Mouse (Mus musculus): Measurements from ENCODE around the gene Fggy. TPM values are rescaled to one million over a fixed set of nuclear protein-coding genes. Genes with fewer than 3 reads are reported as not detected.

The Fggy gene
- polyA plus RNA-seq, 1 experiment from 2014 or later, result 22.8 TPM

GRCm38 (mm10) chr4:95877436-95877835 lies 320.1 kb downstream of the Fggy start:
- 70% methylated on average over 4 of the region's 4 CpGs for WGBS
- Histone ChIP-seq H3K27ac (ENCODE audit: low read length) (no peak overlapping the region), H3K4me2 (ENCODE audit: low read depth, low read length) (no peak overlapping the region), H3K4me3 (ENCODE audit: low read length) (no peak overlapping the region), H3K4me1 (ENCODE audit: control insufficient read depth, insufficient read depth, low read length) (no peaks in the 10 kb centered on the region), H3K36me3 (ENCODE audit: control insufficient read depth, insufficient read depth, low read length) (no peaks in the 10 kb centered on the region), H3K27me3 (replicated peaks; ENCODE audit: control insufficient read depth, insufficient read depth, low read length) (no peaks in the 10 kb centered on the region), H3K9me3 (ENCODE audit: control insufficient read depth, low read length) (no peaks in the 10 kb centered on the region), H3K9ac (ENCODE audit: low read depth, low read length) (no peak overlapping the region)
- ATAC-seq, result peak; percentile 36; the same call in 1 of the 2 replicates

DNA sequence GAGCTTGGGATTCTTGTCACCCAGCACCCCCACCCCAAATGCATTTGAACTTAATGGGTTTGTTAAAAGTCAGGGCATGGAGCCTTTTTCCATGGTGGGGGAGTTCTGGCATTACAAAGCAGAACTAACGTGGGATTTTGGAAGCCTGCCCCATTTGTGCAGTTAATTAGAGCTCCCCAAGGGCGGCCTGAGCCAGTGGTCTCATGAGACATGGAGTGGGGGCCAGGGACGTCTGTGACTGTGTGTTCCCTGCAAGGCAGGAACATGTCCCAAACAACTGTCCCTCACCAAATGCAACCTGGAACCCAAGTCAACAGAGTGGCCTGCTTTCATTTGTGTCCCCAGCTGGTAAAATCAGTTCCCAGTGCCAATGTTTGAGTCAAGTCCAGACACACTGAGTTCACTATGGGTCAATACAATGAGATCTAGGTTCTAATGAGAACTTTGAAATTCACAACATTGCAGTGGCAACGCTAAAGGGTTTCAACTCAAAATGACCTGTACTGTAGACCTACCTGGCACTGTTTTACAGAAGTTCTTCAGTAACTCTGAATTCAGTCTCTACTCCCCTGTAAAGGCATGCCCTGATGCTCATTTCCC lies 324.5 kb downstream of the Fggy start:
- Histone ChIP-seq H3K9me3 (ENCODE audit: control insufficient read depth, low read length) (no peaks in the 10 kb centered on the region), H3K27me3 (replicated peaks; ENCODE audit: control insufficient read depth, insufficient read depth, low read length) (no peaks in the 10 kb centered on the region), H3K9ac (ENCODE audit: low read depth, low read length) (no peak overlapping the region), H3K27ac (ENCODE audit: low read length) (no peak overlapping the region), H3K36me3 (ENCODE audit: control insufficient read depth, insufficient read depth, low read length) (no peaks in the 10 kb centered on the region), H3K4me3 (ENCODE audit: low read length) (no peak overlapping the region), H3K4me2 (ENCODE audit: low read depth, low read length) (no peak overlapping the region), H3K4me1 (ENCODE audit: control insufficient read depth, insufficient read depth, low read length) (no peaks in the 10 kb centered on the region)
- ATAC-seq, result no peak
- 70% methylated on average over 4 of the region's 4 CpGs for WGBS

DNA sequence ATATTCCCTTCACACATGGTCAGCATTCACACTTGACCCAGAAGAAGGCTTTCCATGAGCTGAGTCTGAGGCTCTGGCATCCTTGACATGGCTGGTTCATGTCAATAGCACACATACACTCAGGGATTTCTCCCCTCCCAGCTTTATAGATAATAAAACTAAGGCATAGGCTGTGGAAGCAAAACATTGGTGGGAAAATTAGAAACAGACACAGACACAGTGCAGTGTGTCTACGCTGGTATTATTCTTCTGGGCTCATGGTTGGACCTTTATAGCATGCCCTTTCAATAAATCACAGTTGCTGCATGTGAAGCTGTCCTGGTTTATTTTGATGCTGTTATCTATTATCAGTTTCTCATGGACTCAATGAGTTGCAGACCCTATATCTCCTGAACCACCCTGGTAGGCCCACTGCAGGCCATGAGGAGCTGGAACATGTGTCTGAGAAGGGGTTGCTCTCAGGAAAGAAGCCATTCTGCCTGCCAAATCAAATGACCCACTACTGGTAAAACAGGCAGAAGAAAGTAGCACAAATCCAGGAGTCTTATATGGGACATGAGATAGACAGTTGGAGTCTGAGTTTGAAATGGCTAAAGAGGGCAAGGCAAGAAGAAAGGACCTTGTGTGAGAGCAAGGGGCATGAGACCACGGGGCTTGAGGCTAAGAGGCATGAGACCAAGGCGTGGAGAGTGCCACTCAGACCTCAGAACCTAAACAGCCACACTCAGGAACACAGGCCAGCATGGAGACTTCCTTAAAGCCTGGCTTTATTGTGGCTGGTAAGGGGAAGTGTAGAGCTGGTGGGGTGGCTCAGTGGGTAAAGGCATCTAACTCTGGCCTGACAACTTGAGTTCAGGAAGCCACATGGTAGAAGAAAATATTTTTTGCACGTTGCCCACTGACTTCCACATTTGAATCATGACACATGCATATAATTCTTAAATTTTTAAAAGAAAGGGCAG lies 327.2 kb downstream of the Fggy start:
- H3K4me3 ChIP-seq (ENCODE audit: low read length), result no peak overlapping the region
- 83% methylated on average over 4 of the region's 4 CpGs for WGBS
- ATAC-seq, result no peak

DNA sequence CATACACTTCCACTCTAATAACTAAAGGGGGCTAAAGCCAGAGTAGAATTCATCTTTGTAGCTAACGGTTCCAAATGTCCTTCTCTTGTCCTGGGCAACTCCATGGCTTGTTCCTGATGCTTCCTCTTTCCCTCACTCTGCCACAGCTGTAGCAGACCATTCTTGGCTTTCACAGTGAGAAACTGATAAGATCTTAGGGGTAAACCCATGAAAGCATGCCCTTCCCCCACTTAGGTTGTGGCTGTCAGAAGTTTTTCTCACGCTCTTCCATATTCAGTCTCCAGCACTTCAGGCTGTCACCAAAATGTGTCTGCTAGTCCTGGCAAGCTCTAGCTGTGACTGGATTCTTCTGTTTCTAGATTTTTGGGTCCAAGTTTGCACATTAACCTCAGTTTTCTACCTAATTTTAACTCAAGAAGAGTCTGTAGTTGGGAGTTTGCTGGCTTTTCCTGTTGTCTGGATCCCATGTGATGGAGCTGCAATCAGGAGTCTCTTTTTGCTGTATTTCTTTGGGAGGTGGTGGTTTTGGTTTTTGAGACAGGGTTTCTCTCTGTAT lies 338.0 kb downstream of the Fggy start:
- Histone ChIP-seq H3K27ac (ENCODE audit: low read length) (no peak overlapping the region), H3K4me1 (ENCODE audit: control insufficient read depth, insufficient read depth, low read length) (peaks cover 8% of the 10 kb centered on the region), H3K4me3 (ENCODE audit: low read length) (no peak overlapping the region), H3K36me3 (ENCODE audit: control insufficient read depth, insufficient read depth, low read length) (no peaks in the 10 kb centered on the region), H3K27me3 (replicated peaks; ENCODE audit: control insufficient read depth, insufficient read depth, low read length) (no peaks in the 10 kb centered on the region), H3K4me2 (ENCODE audit: low read depth, low read length) (no peak overlapping the region), H3K9ac (ENCODE audit: low read depth, low read length) (no peak overlapping the region), H3K9me3 (ENCODE audit: control insufficient read depth, low read length) (no peaks in the 10 kb centered on the region)
- ATAC-seq, result no peak
- WGBS, result 81% methylated on average over 2 of the region's 2 CpGs

More for the DNA sequence above, 327.2 kb downstream of the Fggy start:
- no peak overlapping the region for H3K9ac ChIP-seq (ENCODE audit: low read depth, low read length)
- no peaks in the 10 kb centered on the region for H3K9me3 ChIP-seq (ENCODE audit: control insufficient read depth, low read length)
- no peaks in the 10 kb centered on the region for H3K27me3 ChIP-seq (replicated peaks; ENCODE audit: control insufficient read depth, insufficient read depth, low read length)
- H3K36me3 ChIP-seq (ENCODE audit: control insufficient read depth, insufficient read depth, low read length), result no peaks in the 10 kb centered on the region
- H3K27ac ChIP-seq (ENCODE audit: low read length), result no peak overlapping the region
- H3K4me2 ChIP-seq (ENCODE audit: low read depth, low read length), result no peak overlapping the region
- H3K4me1 ChIP-seq (ENCODE audit: control insufficient read depth, insufficient read depth, low read length), result no peaks in the 10 kb centered on the region

- WGBS, result 43% methylated on average over 5 of the region's 5 CpGs
- no peaks in the 10 kb centered on the region for H3K27me3 ChIP-seq (replicated peaks; ENCODE audit: control insufficient read depth, insufficient read depth, low read length)
- no peak overlapping the region for H3K4me2 ChIP-seq (ENCODE audit: low read depth, low read length)
- peaks cover 10% of the 10 kb centered on the region for H3K4me1 ChIP-seq (ENCODE audit: control insufficient read depth, insufficient read depth, low read length)
- H3K27ac ChIP-seq (ENCODE audit: low read length), result no peak overlapping the region
- H3K4me3 ChIP-seq (ENCODE audit: low read length), result no peak overlapping the region
- H3K9ac ChIP-seq (ENCODE audit: low read depth, low read length), result no peak overlapping the region
- H3K9me3 ChIP-seq (ENCODE audit: control insufficient read depth, low read length), result no peaks in the 10 kb centered on the region
- no peak for ATAC-seq
- no peaks in the 10 kb centered on the region for H3K36me3 ChIP-seq (ENCODE audit: control insufficient read depth, insufficient read depth, low read length)
Observed at GRCm38 (mm10) chr4:95896571-95896970, 339.3 kb downstream of the Fggy start.

DNA sequence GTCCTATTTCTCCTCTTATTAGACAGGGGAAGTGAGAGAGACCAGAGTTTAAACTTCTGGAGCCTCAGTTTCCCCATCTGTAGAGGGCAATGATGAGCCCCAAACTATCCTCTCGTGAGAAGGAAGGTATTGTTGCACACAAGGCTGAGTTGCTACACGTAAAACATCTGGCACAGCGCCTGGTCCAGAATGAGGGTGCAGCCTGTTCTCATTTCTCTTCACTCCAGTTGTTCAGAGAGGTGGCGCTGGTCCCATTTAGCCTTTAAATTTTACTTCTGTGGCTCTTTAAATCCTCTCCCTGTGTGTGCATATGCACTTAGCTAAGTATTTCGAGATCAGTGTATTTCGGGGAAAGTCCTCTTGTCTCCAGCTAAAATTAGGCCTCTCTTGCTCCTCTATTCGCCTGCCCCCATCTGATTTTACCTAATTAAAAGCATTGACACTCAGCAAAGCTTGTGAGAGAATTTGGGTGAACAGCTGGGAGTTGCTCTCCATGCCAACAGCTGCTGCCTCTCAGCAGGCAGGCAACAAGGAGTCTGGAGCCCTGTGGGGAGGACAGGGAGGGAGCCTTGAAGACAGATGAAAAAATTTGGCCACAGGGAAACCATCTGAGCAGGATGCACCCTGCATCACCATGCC lies 340.0 kb downstream of the Fggy start:
- H3K4me1 ChIP-seq (ENCODE audit: control insufficient read depth, insufficient read depth, low read length), result peaks cover 10% of the 10 kb centered on the region
- H3K9me3 ChIP-seq (ENCODE audit: control insufficient read depth, low read length), result no peaks in the 10 kb centered on the region
- WGBS, result 59% methylated on average over 7 of the region's 7 CpGs
- H3K27me3 ChIP-seq (replicated peaks; ENCODE audit: control insufficient read depth, insufficient read depth, low read length), result no peaks in the 10 kb centered on the region
- no peak overlapping the region for H3K27ac ChIP-seq (ENCODE audit: low read length)
- no peak overlapping the region for H3K4me2 ChIP-seq (ENCODE audit: low read depth, low read length)
- H3K9ac ChIP-seq (ENCODE audit: low read depth, low read length), result no peak overlapping the region
- H3K36me3 ChIP-seq (ENCODE audit: control insufficient read depth, insufficient read depth, low read length), result no peaks in the 10 kb centered on the region
- ATAC-seq, result no peak
- no peak overlapping the region for H3K4me3 ChIP-seq (ENCODE audit: low read length)

DNA sequence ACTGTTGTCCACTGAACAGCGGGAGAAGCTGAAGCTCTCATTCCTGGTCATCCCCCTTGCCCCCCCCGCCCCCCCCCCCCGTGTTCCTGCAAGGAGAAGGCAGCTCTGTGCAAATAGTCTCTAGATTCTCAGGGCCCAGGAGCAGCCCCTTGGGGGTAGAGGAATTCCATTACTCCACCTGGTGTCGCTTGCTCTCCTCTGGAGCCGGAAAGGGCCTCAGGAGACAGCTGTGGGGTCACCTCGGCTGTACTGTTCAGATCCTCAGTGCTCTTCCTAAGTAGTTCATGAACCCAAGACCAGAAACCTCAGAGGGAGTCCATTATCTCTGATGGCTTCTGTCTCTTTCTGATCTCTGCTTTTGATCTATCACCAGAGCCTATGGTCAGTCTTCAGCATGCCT lies 341.4 kb downstream of the Fggy start:
- no peak for ATAC-seq
- 47% methylated on average over 6 of the region's 6 CpGs for whole genome bisulfite sequencing
- H3K4me1 ChIP-seq (ENCODE audit: control insufficient read depth, insufficient read depth, low read length), result peaks cover 10% of the 10 kb centered on the region

DNA sequence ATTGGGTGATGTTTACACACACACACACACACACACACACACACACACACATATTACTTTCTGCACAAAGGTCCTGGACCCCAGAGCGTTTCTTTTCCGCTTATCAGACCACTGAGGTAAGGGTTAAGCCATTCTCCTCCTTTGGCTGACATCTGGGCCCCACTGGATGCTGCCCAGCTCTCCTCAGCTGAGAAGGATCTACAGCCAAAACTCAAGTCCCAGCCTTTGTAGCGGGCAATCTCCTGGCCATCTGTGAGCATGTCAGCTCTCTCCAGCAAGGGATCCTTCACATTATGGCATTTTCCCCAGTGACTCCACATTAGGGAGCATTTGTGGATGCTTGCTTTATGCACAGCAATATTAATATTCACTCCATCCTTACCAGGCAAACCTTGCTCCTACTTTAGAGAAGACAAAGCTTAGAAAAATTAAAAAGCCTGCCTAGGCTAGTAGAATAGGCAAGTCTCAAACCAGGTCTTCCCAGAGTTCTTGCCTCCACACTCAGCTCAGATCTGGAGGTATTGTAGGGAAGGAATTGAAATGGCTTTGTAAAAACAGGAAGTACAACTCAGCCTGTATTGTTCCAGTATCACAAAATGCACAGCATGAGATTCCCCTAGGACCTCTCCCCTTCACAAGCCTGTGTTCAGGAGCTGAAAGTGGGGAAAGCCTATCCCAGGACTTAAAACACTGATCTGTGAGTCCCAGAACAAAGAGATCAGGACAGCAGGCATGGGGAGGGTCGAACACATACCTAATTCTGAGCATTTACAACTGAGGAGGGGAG lies 342.8 kb downstream of the Fggy start:
- no peak overlapping the region for H3K9ac ChIP-seq (ENCODE audit: low read depth, low read length)

More for the DNA sequence above, 341.4 kb downstream of the Fggy start:
- Histone ChIP-seq H3K4me2 (ENCODE audit: low read depth, low read length) (no peak overlapping the region), H3K4me3 (ENCODE audit: low read length) (no peak overlapping the region), H3K27me3 (replicated peaks; ENCODE audit: control insufficient read depth, insufficient read depth, low read length) (no peaks in the 10 kb centered on the region), H3K27ac (ENCODE audit: low read length) (no peak overlapping the region), H3K36me3 (ENCODE audit: control insufficient read depth, insufficient read depth, low read length) (no peaks in the 10 kb centered on the region), H3K9me3 (ENCODE audit: control insufficient read depth, low read length) (no peaks in the 10 kb centered on the region), H3K9ac (ENCODE audit: low read depth, low read length) (no peak overlapping the region)

More for the DNA sequence above, 342.8 kb downstream of the Fggy start:
- peak overlapping the region; percentile 51 for H3K27ac ChIP-seq (ENCODE audit: low read length)
- no peaks in the 10 kb centered on the region for H3K9me3 ChIP-seq (ENCODE audit: control insufficient read depth, low read length)
- no peak for ATAC-seq
- no peaks in the 10 kb centered on the region for H3K36me3 ChIP-seq (ENCODE audit: control insufficient read depth, insufficient read depth, low read length)
- no peak overlapping the region for H3K4me2 ChIP-seq (ENCODE audit: low read depth, low read length)
- 47% methylated on average over 4 of the region's 4 CpGs for WGBS
- H3K4me1 ChIP-seq (ENCODE audit: control insufficient read depth, insufficient read depth, low read length), result peaks cover 10% of the 10 kb centered on the region
- no peak overlapping the region for H3K4me3 ChIP-seq (ENCODE audit: low read length)
- H3K27me3 ChIP-seq (replicated peaks; ENCODE audit: control insufficient read depth, insufficient read depth, low read length), result no peaks in the 10 kb centered on the region
